Mouse (Mus musculus): ENCODE measurements at regions not wholly inside any gene's neighbourhood (a gene's known extent, or its start where the extent isn't known, plus 50 kb on each side); places are given as distances from the start of the nearest gene placed in this dataset.
A peak's percentile ranks its signal among the peaks of the same experiment; 100 is the strongest.

- TF ChIP-seq JUND (conservative IDR thresholded peaks at IDR 0.05; ENCODE audit: low read depth, low read length) (peak; percentile 9; the same call in 1 of the 2 replicates), CHD1 (IDR thresholded peaks at IDR 0.05; ENCODE audit: low read depth, low read length) (0 out of 2 replicates have a peak, but pooled peaks have one; percentile 37), HCFC1 (IDR thresholded peaks at IDR 0.05; ENCODE audit: low read depth, low read length) (no peak), POLR2AphosphoS2 (IDR thresholded peaks at IDR 0.05; ENCODE audit: low read depth, low read length) (no peak), SMC3 (IDR thresholded peaks at IDR 0.05; ENCODE audit: low read depth, low read length) (no peak), ZMIZ1 (IDR thresholded peaks at IDR 0.05; ENCODE audit: low read depth, low read length) (no peak), UBTF (IDR thresholded peaks at IDR 0.05; ENCODE audit: low read depth, low read length) (no peak), IRF4 (IDR thresholded peaks at IDR 0.05; ENCODE audit: low read depth, low read length) (no peak), ZC3H11A (IDR thresholded peaks at IDR 0.05; ENCODE audit: low read depth, low read length) (no peak), MAFK (IDR thresholded peaks at IDR 0.05; ENCODE audit: insufficient replicate concordance, low read length) (no peak), NELFE (IDR thresholded peaks at IDR 0.05; ENCODE audit: low read depth, low read length) (no peak), RCOR1 (conservative IDR thresholded peaks at IDR 0.05; ENCODE audit: low read depth, low read length) (no peak), USF1 (IDR thresholded peaks at IDR 0.05; ENCODE audit: low read depth, low read length) (no peak)
These were observed 315.9 kb upstream of the Adgrl2 start (continued) for GRCm38 (mm10) chr3:149306291-149306690.

- in situ Hi-C loops (cut with MboI; ENCODE audit: low pct_ligation_motif_present, low pct_unique_long_range_greater_than_20kb, low sequenced_read_pairs) (no loop called here), dilution Hi-C loops (cut with MboI; ENCODE audit: extremely low pct_ligation_motif_present, extremely low pct_unique_long_range_greater_than_20kb, low sequenced_read_pairs) (no loop called here)
- peak overlapping the region in 2 of 3 experiments; percentile 2 to 30 for H3K4me3 ChIP-seq (replicated peaks in 1 of 3; ENCODE audit: low read depth in 2 of 3, low read length in 2 of 3, poor library complexity in 1 of 3)
- DNase-seq (ENCODE audit: extremely low read depth): peak; percentile 94
- H3K27me3 ChIP-seq (replicated peaks): no peaks in the 10 kb centered on the region
- H3K79me2 ChIP-seq (replicated peaks; ENCODE audit: control insufficient read depth, extremely low read depth, insufficient read depth, poor library complexity, severe bottlenecking): no peaks in the 10 kb centered on the region
- peak overlapping the region; percentile 93 for H3K4me2 ChIP-seq (ENCODE audit: insufficient read depth, low read depth, poor library complexity, severe bottlenecking)
- peaks cover 5 to 38% of the 10 kb centered on the region in 2 experiments for H3K4me1 ChIP-seq (ENCODE audit: control insufficient read depth in 1 of 2, insufficient read depth in 2 of 2)
- peak overlapping the region; percentile 55 for H3K27ac ChIP-seq (ENCODE audit: insufficient read depth, low read depth)
- H3K9ac ChIP-seq (ENCODE audit: insufficient read depth, low read depth): peak overlapping the region; percentile 17
- H3K36me3 ChIP-seq (replicated peaks in 1 of 2; ENCODE audit: control insufficient read depth in 1 of 2, insufficient read depth in 1 of 2, low read length in 1 of 2): no peaks in the 10 kb centered on the region
- H3K9me3 ChIP-seq (replicated peaks; ENCODE audit: low read length): no peaks in the 10 kb centered on the region
- TF ChIP-seq TCF12 (IDR thresholded peaks at IDR 0.05; ENCODE audit: low read depth, low read length) (peak; percentile 67; the same call in 1 of the 2 replicates), JUN (IDR thresholded peaks at IDR 0.05; ENCODE audit: insufficient read depth, low read depth, low read length) (peak; percentile 39; the same call in 1 of the 2 replicates), EP300 (IDR thresholded peaks at IDR 0.05; ENCODE audit: low read length) (peak; percentile 86), MAZ (IDR thresholded peaks at IDR 0.05; ENCODE audit: low read depth, low read length) (peak; percentile 92), MAX (IDR thresholded peaks at IDR 0.05; ENCODE audit: low read length) (0 out of 2 replicates have a peak, but pooled peaks have one; percentile 37), RAD21 (IDR thresholded peaks at IDR 0.05; ENCODE audit: low read depth, low read length) (no peak; the same call in none of the 2 replicates), RCOR1 (conservative IDR thresholded peaks at IDR 0.05; ENCODE audit: low read depth, low read length) (peak; percentile 41; the same call in 1 of the 2 replicates), NELFE (IDR thresholded peaks at IDR 0.05; ENCODE audit: low read depth, low read length) (no peak; the same call in 1 of the 2 replicates), HCFC1 (IDR thresholded peaks at IDR 0.05; ENCODE audit: low read depth, low read length) (no peak), KAT2A (IDR thresholded peaks at IDR 0.05; ENCODE audit: insufficient replicate concordance, low read length) (no peak), CHD1 (IDR thresholded peaks at IDR 0.05; ENCODE audit: low read depth, low read length) (no peak), BHLHE40 (IDR thresholded peaks at IDR 0.05; ENCODE audit: low read depth, low read length) (peak; percentile 70), MXI1 (IDR thresholded peaks at IDR 0.05; ENCODE audit: low read depth, low read length) (peak; percentile 45; the same call in 1 of the 2 replicates), TBP (conservative IDR thresholded peaks at IDR 0.05; ENCODE audit: low read depth, low read length) (0 out of 2 replicates have a peak, but pooled peaks have one; percentile 10), MEF2A (IDR thresholded peaks at IDR 0.05; ENCODE audit: borderline replicate concordance, low read depth, low read length) (peak; percentile 84), NRF1 (IDR thresholded peaks at IDR 0.05; ENCODE audit: low read depth, low read length) (no peak), USF2 (conservative IDR thresholded peaks at IDR 0.05; ENCODE audit: low read depth, low read length) (no peak), E2F4 (IDR thresholded peaks at IDR 0.05; ENCODE audit: insufficient replicate concordance, low read depth, low read length) (no peak), ZNF384 (IDR thresholded peaks at IDR 0.05; ENCODE audit: low read depth, low read length) (peak; percentile 41; the same call in 1 of the 2 replicates), POLR2A (IDR thresholded peaks at IDR 0.05; ENCODE audit: low read depth, low read length) (no peak), SMC3 (IDR thresholded peaks at IDR 0.05; ENCODE audit: low read depth, low read length) (no peak), CHD2 (IDR thresholded peaks at IDR 0.05; ENCODE audit: low read length) (peak; percentile 73), POLR2AphosphoS2 (IDR thresholded peaks at IDR 0.05; ENCODE audit: low read depth, low read length) (no peak), PAX5 (IDR thresholded peaks at IDR 0.05; ENCODE audit: low read length) (no peak), SIN3A (IDR thresholded peaks at IDR 0.05; ENCODE audit: low read length) (peak; percentile 93; the same call in 1 of the 2 replicates), ZMIZ1 (IDR thresholded peaks at IDR 0.05; ENCODE audit: low read depth, low read length) (no peak), JUND (conservative IDR thresholded peaks at IDR 0.05; ENCODE audit: low read depth, low read length) (peak; percentile 73; the same call in 1 of the 2 replicates), ZC3H11A (IDR thresholded peaks at IDR 0.05; ENCODE audit: low read depth, low read length) (no peak), USF1 (IDR thresholded peaks at IDR 0.05; ENCODE audit: low read depth, low read length) (no peak), ZKSCAN1 (IDR thresholded peaks at IDR 0.05; ENCODE audit: borderline replicate concordance, low read depth, low read length) (no peak), UBTF (IDR thresholded peaks at IDR 0.05; ENCODE audit: low read depth, low read length) (no peak), ELF1 (IDR thresholded peaks at IDR 0.05; ENCODE audit: low read depth, low read length) (no peak), MAFK (IDR thresholded peaks at IDR 0.05; ENCODE audit: insufficient replicate concordance, low read length) (peak; percentile 82; the same call in 1 of the 2 replicates)
These were observed 315.1 kb upstream of the Adgrl2 start for GRCm38 (mm10) chr3:149305440-149305839.
